Mouse (Mus musculus) hematopoietic stem cell, adult 5-6 weeks (primary cell): ENCODE data around the gene Hoxc9. TPM values are rescaled to one million over a fixed set of nuclear protein-coding genes. Genes with fewer than 3 reads are reported as not detected.

Experiments used
- ATAC-seq, 2 experiments: fragments of 125-278 bp in 1 of 2; replicated peaks in 1 of 2; 2 replicates each; pipeline ENCODE4 v1.8.0; 2016 to 2017; ENCODE audit warnings: inconsistent platforms in 2 of 2, mild to moderate bottlenecking in 2 of 2, moderate number of reproducible peaks in 2 of 2, low read depth in 1 of 2, moderate TSS enrichment in 1 of 2; ENCODE audit not compliant: low FRiP score in 2 of 2, poor library complexity in 2 of 2, severe bottlenecking in 2 of 2, insufficient read depth in 1 of 2, low TSS enrichment in 1 of 2
- total RNA-seq: library from RNA; stranded (forward); fragments of 172-1452, 232-1000 nt; gene quantifications from 2 replicates; pipeline ENCODE4 v1.2.3, GENCODE M21; 2017

Hoxc9 gene
- total RNA-seq, 1 experiment from 2014 or later: not detected

GRCm38 (mm10) chr15:102970740-102971139 is 5.5 kb upstream of the Hoxc9 start:
- no peak for ATAC-seq

DNA sequence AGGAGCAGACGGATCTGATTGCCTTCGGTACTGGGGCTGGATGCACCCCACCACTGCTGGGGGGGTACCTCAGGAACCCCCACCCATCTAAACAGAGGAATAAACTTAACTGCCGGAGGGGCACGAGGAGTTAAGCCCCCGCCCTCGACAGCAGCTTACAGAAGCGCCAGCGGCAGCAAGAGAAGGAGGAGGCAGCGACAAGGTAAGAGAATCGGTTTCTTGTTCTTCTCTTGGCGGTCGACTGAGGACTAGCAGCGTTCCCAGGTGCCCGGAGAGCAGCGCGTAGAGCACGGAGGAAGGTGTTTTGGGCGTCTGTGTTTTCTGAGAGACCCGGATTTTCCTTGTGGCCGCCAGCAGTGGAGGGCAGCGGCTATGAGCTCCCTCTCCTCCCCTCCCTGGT is 4.0 kb upstream of the Hoxc9 start:
- ATAC-seq: no peak

GRCm38 (mm10) chr15:102972753-102973152 is 3.5 kb upstream of the Hoxc9 start:
- no peak for ATAC-seq

DNA sequence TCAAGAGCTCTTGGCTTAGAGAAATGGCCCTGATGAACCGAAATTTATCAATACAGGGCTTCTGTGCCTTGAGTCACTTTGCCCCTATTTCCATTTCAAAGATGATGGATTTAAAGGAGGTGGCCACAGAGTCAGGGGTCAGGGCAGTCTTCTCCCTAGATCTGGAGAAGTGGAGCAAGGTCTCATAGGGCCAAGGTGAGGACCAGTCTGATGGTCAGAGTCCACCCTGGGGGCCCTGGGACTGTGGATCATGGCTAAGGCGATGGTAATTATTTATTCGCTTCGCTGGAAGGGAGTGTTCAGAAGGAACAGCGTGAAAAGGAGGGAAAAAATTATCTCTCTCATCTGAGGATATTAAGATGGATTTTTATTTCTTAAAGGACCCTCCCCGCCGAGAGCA is 1.2 kb upstream of the Hoxc9 start:
- ATAC-seq: no peak

- 0 out of 4 replicates have a peak, but pooled peaks of 1 of the 2 experiments have one; percentile 9 for ATAC-seq
Observed at GRCm38 (mm10) chr15:102975688-102976111, 539 bp upstream of the Hoxc9 start.

GRCm38 (mm10) chr15:102976631-102977422 is 588 bp downstream of the Hoxc9 start:
- no peak for ATAC-seq

- ATAC-seq: no peak
Observed at GRCm38 (mm10) chr15:102977423-102977974, 1.3 kb downstream of the Hoxc9 start.

DNA sequence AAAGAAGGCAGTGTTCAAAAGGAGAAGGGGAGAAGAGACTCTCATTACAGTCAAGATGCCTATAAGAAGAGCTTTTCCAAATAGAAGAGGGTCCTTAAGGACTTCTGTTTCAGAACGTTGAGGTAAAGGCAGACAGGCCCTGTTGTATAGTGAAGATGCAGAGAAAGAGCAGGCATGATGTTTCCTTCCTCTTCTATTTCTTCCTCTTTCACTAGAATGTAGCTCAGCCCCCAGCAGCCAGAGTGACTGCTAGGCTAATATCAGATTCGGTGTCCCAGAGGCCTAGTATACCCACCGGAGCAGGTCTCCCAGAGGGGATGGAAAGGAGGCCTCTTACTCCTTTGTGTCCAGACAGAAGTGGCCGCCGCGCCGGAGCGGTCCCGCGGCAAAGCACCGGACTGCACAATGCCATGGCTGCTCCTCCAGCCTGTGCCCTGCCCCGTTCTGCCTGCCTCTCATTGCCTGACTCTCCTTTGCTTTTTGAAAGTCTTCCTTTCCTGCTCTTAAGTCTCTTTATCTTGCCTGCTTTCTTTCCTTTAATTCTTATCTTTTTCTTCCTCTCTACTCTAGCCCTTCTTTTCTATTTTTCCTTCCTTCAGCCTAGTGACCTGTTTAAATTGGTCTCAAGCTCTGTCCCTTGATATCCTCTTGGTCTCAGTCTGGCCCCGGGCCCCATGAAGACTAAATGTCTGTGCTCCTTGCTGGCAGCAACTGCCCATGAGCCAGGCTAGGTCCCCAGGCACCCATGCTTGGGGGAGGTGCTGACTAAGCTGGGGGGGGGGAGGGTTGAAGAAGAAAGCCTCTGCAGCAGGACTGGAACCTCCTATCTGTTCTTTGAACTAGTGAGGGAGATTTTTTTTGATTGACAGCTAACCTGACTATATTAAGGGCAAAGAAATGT is 2.6 kb downstream of the Hoxc9 start:
- ATAC-seq: peak in 1 of 2 experiments; percentile 25; a peak in 1 of 4 replicates

GRCm38 (mm10) chr15:102979936-102980335 is 3.7 kb downstream of the Hoxc9 start:
- no peak for ATAC-seq

DNA sequence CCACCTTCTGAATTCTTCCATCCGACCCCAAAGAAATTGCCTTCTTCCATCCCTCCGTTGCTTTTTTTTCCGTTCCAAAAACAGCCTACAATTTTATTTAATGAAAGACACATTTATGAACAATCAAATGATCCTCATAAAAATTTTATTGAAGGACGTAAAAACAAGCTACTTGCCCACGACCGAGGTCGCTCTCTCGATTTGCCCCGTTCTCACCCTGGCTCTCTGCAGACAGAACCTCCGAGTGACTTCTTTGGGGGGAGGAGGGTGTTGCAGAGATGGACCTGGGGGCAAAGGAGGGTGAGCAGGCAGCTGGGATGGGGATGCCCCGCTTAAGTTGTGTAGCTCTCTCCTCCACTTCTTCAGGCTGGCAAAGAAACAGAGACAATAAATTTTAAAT is 4.1 kb downstream of the Hoxc9 start:
- no peak for ATAC-seq

- no peak for ATAC-seq
Observed at GRCm38 (mm10) chr15:102980912-102981311, 4.7 kb downstream of the Hoxc9 start.

DNA sequence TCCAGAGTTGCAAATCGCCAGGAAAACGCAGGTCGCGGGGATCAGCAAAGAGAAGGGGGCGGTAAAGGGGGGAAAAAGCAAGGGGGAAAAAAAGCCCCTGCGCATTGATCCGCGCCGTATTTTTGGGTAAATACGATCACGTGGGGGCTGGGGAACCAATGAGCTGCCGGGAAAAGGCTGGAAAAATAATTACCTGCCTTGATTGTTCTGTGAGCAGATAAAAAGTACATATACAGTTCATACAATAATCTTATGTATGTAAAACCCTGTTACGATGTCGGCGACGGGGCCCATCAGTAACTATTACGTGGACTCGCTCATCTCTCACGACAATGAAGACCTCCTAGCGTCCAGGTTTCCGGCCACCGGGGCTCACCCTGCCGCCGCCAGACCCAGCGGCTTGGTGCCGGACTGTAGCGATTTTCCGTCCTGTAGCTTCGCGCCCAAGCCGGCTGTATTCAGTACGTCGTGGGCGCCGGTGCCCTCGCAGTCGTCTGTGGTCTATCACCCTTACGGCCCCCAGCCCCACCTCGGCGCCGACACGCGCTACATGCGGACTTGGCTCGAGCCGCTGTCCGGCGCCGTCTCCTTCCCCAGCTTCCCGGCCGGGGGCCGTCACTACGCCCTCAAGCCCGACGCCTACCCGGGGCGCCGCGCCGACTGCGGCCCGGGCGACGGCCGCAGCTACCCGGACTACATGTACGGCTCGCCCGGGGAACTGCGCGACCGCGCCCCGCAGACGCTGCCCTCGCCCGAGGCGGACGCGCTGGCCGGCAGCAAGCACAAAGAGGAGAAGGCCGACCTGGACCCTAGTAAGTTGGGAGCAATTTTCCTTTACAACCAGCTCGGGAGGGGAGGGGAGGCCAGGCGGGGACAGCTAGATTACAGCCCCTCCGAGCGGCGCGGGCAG is 5.4 kb downstream of the Hoxc9 start:
- ATAC-seq: no peak

GRCm38 (mm10) chr15:102983716-102984115 is 7.5 kb downstream of the Hoxc9 start:
- ATAC-seq: no peak

- ATAC-seq: no peak
Observed at GRCm38 (mm10) chr15:102984521-102984920, 8.3 kb downstream of the Hoxc9 start.

GRCm38 (mm10) chr15:102984925-102985324 is 8.7 kb downstream of the Hoxc9 start:
- ATAC-seq: no peak

GRCm38 (mm10) chr15:102987124-102987833 is 11.0 kb downstream of the Hoxc9 start:
- peak; percentile 40 to 65; a peak in 2 of 4 replicates for ATAC-seq
